Mouse (Mus musculus) E14TG2a.4 (cell line): ENCODE data around the gene Uroc1.

Experiments used
- CTCF ChIP-seq: conservative IDR thresholded peaks from 2 replicates; pipeline ENCODE4 v1.5.1; 2014; ENCODE audit warnings: low read length
- NANOG ChIP-seq: IDR thresholded peaks from 2 replicates; pipeline ENCODE4 v1.6.1; 2014; ENCODE audit warnings: borderline replicate concordance, low read length, mixed read lengths
- POU5F1 ChIP-seq: IDR thresholded peaks from 2 replicates; pipeline ENCODE4 v1.6.1; 2014; ENCODE audit warnings: low read length, borderline replicate concordance

GRCm38 (mm10) chr6:90315961-90316360 is 17.1 kb upstream of the Uroc1 start:
- TF ChIP-seq CTCF (no peak), NANOG (no peak), POU5F1 (no peak)
